Mouse (Mus musculus) limb, embryonic 14.5 days (tissue): Measurements from ENCODE around the gene Trappc12. TPM values are rescaled to one million over a fixed set of nuclear protein-coding genes. Genes with fewer than 3 reads are reported as not detected.

Source experiments
- ATAC-seq: fragments of 200-750 bp; cut with Nextera tagmentation; 2 replicates; pipeline ENCODE4 v1.8.0; 2017; ENCODE audit warnings: low read depth, moderate number of reproducible peaks, moderate TSS enrichment; ENCODE audit not compliant: low FRiP score
- DNase-seq: peaks from one replicate; pipeline ENCODE4 v3.0.0-alpha.2; 2015; ENCODE audit warnings: low spot score
- H3K27ac ChIP-seq: fragments of 300-500 bp; sonication (generic); replicated peaks from 2 replicates; pipeline ENCODE4 v1.5.1; 2014; ENCODE audit warnings: low read depth, mild to moderate bottlenecking, low read length, moderate library complexity, mixed read lengths
- H3K27me3 ChIP-seq: fragments of 300-500 bp; sonication (generic); 2 replicates; pipeline ENCODE4 v1.6.1; 2014; ENCODE audit warnings: low read length, mixed read lengths; ENCODE audit not compliant: control insufficient read depth, insufficient read depth
- H3K36me3 ChIP-seq: fragments of 300-500 bp; sonication (generic); 2 replicates; pipeline ENCODE4 v1.6.1; 2014; ENCODE audit warnings: mild to moderate bottlenecking, low read length, moderate library complexity, mixed read lengths; ENCODE audit not compliant: control insufficient read depth, insufficient read depth
- H3K4me1 ChIP-seq: fragments of 300-500 bp; sonication (generic); 2 replicates; pipeline ENCODE4 v1.6.1; 2014; ENCODE audit warnings: antibody characterized with exemption, low read length, mixed read lengths; ENCODE audit not compliant: control insufficient read depth, insufficient read depth
- H3K4me2 ChIP-seq: fragments of 300-500 bp; sonication (generic); replicated peaks from 2 replicates; pipeline ENCODE4 v1.6.1; 2014; ENCODE audit warnings: low read depth, mild to moderate bottlenecking, low read length, moderate library complexity; ENCODE audit not compliant: severe bottlenecking
- H3K4me3 ChIP-seq: fragments of 300-500 bp; sonication (generic); replicated peaks from 2 replicates; pipeline ENCODE4 v1.5.1; 2014; ENCODE audit warnings: low read length
- H3K9ac ChIP-seq: fragments of 300-500 bp; sonication (generic); 2 replicates; pipeline ENCODE4 v1.6.1; 2014; ENCODE audit warnings: mild to moderate bottlenecking, low read depth, low read length, moderate library complexity; ENCODE audit not compliant: severe bottlenecking
- H3K9me3 ChIP-seq: fragments of 300-500 bp; sonication (generic); 2 replicates; pipeline ENCODE4 v1.6.1; 2016; ENCODE audit warnings: low read length; ENCODE audit not compliant: control insufficient read depth
- POLR2A ChIP-seq: fragments of 200-500 bp; IDR thresholded peaks from 2 replicates; pipeline ENCODE4 v1.8.0; 2012; ENCODE audit warnings: inconsistent platforms, mild to moderate bottlenecking, moderate library complexity, borderline replicate concordance; ENCODE audit not compliant: insufficient read depth, insufficient read length; ENCODE audit errors: extremely low read depth
- WGBS: fragments of 180-500 bp; shearing (Covaris S2); extraction: QIAGEN DNeasy Blood & Tissue Kit; methylation state at CpG from one replicate; pipeline ENCODE4 v1.1.7; 2014; 5-methylcytosine and 5-hydroxymethylcytosine counted together
- microRNA-seq: library from miRNA; unstranded; fragments of <30 nt; microRNA quantifications from one replicate; pipeline ENCODE4, GENCODE M21; 2016
- polyA plus RNA-seq, 2 experiments: library from polyadenylated mRNA; depleted of rRNA in 1 of 2; stranded (reverse) in 1 of 2; unstranded in 1 of 2; fragments of >200 nt; fragmentation: Nextera tagmentation in 1 of 2; extraction: Ambion mirVana in 1 of 2; gene quantifications; 2 replicates each; pipeline versions ENCODE4 v1.2.1 to v1.2.3; 2012 to 2014

Gene Trappc12
- polyA plus RNA-seq, 2 experiments, result 36.0 to 37.2 TPM

DNA sequence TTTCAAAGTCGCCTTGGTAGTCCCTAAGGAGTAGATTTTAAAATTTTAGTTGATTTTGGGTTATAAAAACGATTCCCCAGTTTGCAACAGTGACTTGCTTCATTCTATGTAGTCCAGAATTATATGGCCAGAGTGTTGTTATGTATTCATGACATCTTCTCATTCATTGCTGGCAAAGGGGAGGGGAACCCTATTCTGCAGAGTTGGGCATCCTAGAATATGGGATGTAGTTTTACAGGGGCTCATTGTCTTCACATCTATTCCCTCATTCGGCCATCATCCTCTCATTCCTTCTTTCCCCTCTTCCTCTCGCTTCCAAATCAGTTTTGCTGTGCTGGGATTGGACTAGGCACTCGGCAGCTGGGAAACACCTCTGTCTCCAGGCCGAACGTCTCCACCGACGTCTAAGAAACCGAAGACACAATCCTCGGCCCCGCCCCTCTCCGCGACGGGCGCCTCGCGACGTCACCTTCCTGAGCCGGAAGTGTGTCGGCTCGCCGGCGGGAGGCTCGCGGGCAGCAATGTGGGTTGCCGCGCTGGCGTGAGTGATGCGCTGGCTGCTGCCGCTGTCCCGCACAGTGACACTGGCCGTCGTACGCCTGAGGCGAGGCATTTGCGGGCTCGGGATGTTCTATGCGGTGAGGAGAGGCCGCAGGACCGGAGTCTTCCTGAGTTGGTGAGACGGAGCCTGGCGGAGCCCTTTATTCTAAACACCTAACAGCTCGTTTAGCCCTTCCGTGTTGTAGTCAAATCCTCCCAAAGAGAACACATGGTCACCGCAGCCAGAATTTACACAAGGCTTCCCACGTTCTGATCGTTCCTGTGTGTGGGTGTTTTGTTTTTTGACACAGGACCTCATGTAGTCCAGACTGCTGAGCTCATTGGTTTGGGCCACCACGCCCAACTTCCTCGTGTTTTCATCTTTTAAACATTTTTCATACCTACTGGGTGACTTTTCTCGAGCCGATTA is 100.8 kb downstream of the Trappc12 start, which contains the start of gene Rnaseh1:
TSS of gene Rnaseh1 (plus strand) at position 462 of the 970 bp plus-strand sequence.
- Histone ChIP-seq H3K9me3 (no peaks in the 10 kb centered on the region), H3K4me1 (peaks cover 9% of the 10 kb centered on the region), H3K9ac (peak within 1 kb of the TSS; percentile 59), H3K4me3 (peak within 1 kb of the TSS; percentile 67), H3K27me3 (no peaks in the 10 kb centered on the region), H3K36me3 (peaks cover 20% of the 10 kb centered on the region), H3K27ac (peak within 1 kb of the TSS; percentile 59; the same call in 1 of the 2 replicates), H3K4me2 (peak within 1 kb of the TSS; percentile 80)
- no peak; the same call in 1 of the 2 replicates for TF ChIP-seq POLR2A
- 2% methylated on average over 52 of the region's 52 CpGs for whole genome bisulfite sequencing
- ATAC-seq (peak; percentile 96), DNase-seq (peak; percentile 91)

Small RNAs within 50 kb of the gene (microRNA-seq; reads per million reads assigned to microRNA genes)
- not detected for gene Mir6937

Other genes with a start within 250 kb of the Trappc12 start
- 0.06 TPM in 1 of 2 replicates, not detected in the other for gene Dcdc2c, start 198.1 kb downstream of the Trappc12 start, polyA plus RNA-seq (2012; rRNA removed)
- 0.18 TPM in 1 of 2 replicates, not detected in the other for gene Dcdc2c, start 198.1 kb downstream of the Trappc12 start, polyA plus RNA-seq (2014; fragmentation: Nextera tagmentation; extraction: Ambion mirVana)
- not detected in 2 replicates for gene Allc, start 167.9 kb downstream of the Trappc12 start, polyA plus RNA-seq (2012; rRNA removed)
- gene Allc, start 167.9 kb downstream of the Trappc12 start, polyA plus RNA-seq (2014; fragmentation: Nextera tagmentation; extraction: Ambion mirVana), result not detected in 2 replicates
- 0.12 and 0.36 TPM in 2 replicates for gene Colec11, start 127.1 kb downstream of the Trappc12 start, polyA plus RNA-seq (2012; rRNA removed)
- 0.28 and 0.32 TPM in 2 replicates for gene Colec11, start 127.1 kb downstream of the Trappc12 start, polyA plus RNA-seq (2014; fragmentation: Nextera tagmentation; extraction: Ambion mirVana)
- 876 and 1,182 TPM in 2 replicates for gene Rps7, start 114.5 kb downstream of the Trappc12 start, polyA plus RNA-seq (2012; rRNA removed)
- gene Rps7, start 114.5 kb downstream of the Trappc12 start, polyA plus RNA-seq (2014; fragmentation: Nextera tagmentation; extraction: Ambion mirVana), result 1,044 and 1,048 TPM in 2 replicates
- gene Rnaseh1, start 100.9 kb downstream of the Trappc12 start, polyA plus RNA-seq (2012; rRNA removed), result 23.7 and 31.9 TPM in 2 replicates
- gene Rnaseh1, start 100.9 kb downstream of the Trappc12 start, polyA plus RNA-seq (2014; fragmentation: Nextera tagmentation; extraction: Ambion mirVana), result 26.5 and 26.6 TPM in 2 replicates
- gene Adi1, start 75.2 kb downstream of the Trappc12 start, polyA plus RNA-seq (2012; rRNA removed), result 23.4 and 27.9 TPM in 2 replicates
- 66.3 and 66.7 TPM in 2 replicates for gene Adi1, start 75.2 kb downstream of the Trappc12 start, polyA plus RNA-seq (2014; fragmentation: Nextera tagmentation; extraction: Ambion mirVana)
- 18.8 and 22.0 TPM in 2 replicates for gene Eipr1, start 1.3 kb upstream of the Trappc12 start, polyA plus RNA-seq (2012; rRNA removed)
- gene Eipr1, start 1.3 kb upstream of the Trappc12 start, polyA plus RNA-seq (2014; fragmentation: Nextera tagmentation; extraction: Ambion mirVana), result 29.8 and 31.2 TPM in 2 replicates